Mouse (Mus musculus): ENCODE measurements around the gene Mcub. TPM values are rescaled to one million over a fixed set of nuclear protein-coding genes. Genes with fewer than 3 reads are reported as not detected.

Mcub gene
- total RNA-seq, 1 experiment from 2014 or later, result 9.3 TPM

DNA sequence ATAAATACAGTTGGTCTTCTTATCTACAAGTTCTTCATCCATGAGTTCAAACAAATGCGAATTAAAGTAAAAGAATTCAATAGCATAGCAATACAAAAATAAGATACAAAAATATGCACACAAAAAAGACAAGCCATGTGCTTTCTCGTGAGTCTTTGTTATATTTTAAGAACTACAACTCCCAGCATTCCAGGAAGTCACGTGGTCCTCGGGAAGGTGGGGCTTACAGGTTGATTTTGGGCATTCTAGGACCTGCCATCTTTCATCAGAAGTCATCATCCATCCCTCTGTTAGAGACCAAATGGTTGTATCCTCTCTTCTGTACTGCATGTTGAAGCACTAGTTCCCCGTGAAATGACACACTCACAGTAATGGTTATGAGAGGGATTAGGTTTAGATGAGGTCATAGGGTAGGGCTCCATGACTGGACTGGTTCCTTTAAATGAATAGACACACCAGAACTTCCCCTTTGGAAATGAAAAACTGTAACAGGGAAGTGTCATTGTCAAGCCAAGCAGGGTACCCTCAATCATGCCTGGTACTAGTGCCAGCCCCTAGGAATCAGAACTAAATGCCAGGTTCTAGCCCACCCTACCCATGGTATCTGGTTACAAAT lies 20.7 kb downstream of the Mcub start:
- DNase-seq, result no peak

DNA sequence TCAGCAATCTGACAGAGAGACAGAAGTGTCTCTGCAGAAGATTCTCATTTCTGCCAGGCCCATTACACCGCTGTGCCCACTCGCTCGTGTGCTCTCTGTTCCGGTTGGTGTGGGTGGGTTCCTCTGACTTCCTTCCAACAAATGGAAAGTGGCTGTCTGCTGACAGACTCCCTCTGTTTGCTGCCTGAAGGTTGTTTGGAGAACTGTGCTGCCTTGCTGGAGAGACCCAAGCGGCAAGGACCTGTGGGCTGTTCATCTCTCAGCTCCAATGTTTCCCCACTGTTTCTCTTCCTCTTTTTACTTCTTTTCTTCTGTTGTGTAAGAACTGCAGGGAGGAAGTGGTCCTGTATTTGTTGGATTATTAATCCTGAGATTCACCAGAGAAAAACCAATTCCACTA lies 21.6 kb downstream of the Mcub start:
- no peak for DNase-seq

- no peak for DNase-seq
Measured at GRCm38 (mm10) chr3:129946217-129946914, 23.6 kb downstream of the Mcub start.

DNA sequence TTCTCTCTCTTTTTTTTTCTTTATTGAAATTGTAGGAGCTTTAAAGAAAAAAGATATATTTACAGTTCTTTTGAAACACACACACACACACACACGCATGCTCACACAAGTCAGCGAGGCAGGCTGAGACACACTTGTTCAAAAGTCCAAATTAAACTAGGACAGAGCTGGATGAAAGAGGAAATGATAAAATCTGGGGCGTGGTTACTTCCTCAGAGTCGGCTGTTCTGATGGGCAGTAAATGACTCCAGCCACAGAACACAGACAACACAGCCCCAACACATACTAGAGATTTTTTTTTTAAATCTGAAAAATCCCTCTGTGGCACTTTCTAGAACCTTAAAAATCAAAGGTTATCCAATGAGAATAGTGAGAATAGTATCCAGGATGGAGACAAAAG lies 26.2 kb downstream of the Mcub start:
- no peak for DNase-seq

DNA sequence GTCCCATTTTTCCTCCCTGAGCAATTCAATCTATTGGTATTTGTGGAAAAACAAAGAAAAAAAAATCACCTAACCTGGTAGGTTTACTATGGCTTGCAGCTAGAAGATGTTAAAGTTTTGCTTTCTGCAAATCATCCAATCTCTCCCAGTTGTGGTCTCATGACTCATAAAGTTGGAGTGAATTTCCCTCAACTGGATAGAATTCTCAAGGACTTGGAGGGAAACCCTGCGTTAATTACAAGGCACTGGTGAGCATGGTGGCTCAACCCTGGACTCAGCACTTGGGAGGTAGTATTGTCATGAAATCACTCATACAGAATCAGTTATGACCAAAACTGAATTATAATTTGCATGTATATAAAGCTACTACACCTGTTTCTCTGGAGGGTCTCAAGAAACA lies 28.7 kb downstream of the Mcub start:
- no peak for DNase-seq

DNA sequence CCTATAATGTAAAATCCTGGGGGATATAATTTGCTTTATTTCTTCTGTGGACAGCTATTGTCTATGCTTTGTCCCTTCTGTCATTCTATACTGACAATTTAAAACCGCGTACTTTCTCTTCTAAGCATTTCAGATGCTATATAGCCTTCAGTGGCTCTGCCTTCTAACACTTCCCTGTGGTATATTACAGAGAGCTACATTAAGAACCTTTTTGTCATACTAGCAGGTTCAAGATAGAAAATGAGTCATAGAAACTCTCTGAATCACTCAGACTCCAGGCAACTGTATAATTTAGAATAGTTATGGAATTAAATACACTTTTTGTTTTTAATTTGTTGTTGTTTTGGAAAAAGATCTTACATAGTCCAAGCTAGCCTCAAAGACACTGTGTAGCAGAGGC lies 29.2 kb downstream of the Mcub start:
- no peak for DNase-seq

- DNase-seq, result no peak
Measured at GRCm38 (mm10) chr3:129939058-129939457, 30.9 kb downstream of the Mcub start.

- peak; percentile 61 for DNase-seq
Measured at GRCm38 (mm10) chr3:129937848-129938247, 32.2 kb downstream of the Mcub start.

DNA sequence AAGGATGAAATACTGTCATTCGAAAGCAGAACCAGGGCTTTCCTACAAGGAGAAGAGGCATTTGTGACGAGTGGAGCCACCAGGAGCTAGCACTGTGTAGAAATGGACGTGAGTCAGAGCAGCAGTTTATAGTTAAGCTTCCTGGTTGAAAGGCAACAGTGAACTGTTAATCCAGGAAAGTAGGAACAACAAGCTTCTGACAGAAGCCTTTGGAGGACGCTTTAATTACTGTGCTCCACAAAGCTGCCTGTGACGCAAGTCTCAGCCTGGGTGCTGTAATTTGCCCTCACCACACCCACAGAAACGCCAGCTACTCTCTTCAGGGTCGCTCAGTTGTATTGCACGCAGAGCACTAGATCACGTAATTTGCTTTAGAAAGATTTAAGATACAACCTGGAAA lies 33.4 kb downstream of the Mcub start:
- DNase-seq, result peak; percentile 35

DNA sequence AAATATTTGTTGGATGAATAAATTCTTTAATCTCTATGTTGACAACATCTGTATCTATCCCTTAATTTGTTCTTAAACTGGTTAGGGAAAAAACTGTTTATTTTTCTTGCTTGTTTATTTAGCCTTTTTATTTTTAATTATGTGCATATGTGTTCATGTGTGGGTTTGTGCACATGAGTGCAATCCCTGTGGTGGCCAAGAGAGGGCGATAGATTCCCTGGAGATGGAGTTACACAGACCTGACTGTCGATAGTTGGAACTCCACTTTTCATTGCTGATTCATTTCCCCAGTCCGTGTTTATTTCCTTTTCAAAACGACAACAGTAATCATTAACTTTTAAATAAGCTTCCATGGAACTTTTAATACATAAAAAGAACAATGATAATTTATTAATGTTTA lies 37.6 kb downstream of the Mcub start:
- DNase-seq, result peak; percentile 37

GRCm38 (mm10) chr3:129930213-129930778 lies 39.7 kb downstream of the Mcub start:
- peak; percentile 62 for DNase-seq

DNA sequence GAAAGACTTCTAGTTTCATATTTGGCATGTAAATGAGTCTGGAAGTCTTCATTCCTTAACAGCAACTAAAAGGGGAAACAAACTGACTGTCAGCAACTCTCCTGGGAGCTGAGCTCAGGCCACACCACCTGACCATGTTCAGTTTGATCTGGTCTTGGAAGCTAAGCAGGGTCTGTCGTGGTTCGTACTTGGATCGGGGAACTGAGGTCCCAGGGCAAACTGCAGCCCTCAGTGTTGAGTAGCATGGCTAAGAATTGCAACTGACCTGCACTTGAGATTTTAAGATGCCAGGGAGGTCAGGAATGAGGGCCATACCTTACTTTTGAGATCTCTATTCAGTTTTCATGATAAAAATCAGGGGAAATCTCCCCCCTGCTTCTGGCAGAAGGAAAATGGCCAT lies 44.1 kb downstream of the Mcub start:
- no peak for DNase-seq

- DNase-seq, result no peak
Measured at GRCm38 (mm10) chr3:129923581-129923980, 46.4 kb downstream of the Mcub start.

DNA sequence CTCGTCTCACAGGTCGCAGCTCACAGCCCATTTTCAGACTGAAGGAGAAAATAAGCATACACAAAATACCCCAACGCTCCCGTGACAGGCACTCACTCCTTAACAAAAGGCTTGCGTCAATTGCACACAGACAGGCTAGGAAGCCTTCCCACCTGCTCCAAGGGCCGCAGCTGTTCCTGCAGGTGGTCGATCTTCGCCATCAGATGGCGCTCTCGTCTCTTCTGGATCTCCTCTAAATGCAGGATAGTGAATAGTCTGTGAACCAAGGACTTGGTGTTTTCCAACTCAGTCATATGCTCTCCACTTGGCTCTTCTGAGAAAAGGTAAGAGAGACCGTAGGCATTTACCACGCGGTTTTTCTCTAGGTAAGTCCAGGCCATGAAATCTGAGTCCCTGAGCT lies 51.6 kb downstream of the Mcub start:
- peak; percentile 80 for DNase-seq

- peak; percentile 35 for DNase-seq
Measured at GRCm38 (mm10) chr3:129917424-129917823, 52.6 kb downstream of the Mcub start.

DNA sequence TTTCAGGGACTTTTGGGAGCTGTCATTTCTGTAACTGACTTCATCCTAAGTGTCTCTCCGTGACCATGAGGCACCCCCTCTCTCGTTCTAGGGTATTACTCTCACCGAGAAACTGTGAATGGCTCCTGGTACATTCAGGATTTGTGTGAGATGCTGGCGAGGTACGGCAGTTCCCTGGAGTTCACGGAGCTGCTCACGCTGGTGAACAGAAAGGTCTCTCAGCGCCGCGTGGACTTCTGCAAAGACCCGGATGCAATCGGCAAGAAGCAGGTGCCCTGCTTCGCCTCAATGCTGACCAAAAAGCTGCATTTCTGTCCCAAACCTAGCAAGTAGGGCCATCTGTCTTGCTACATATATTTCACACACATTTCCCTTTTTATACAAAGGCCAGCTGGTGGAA lies 56.8 kb downstream of the Mcub start:
- no peak for DNase-seq

- no peak for DNase-seq
Measured at GRCm38 (mm10) chr3:129912025-129912424, 58.0 kb downstream of the Mcub start.

DNA sequence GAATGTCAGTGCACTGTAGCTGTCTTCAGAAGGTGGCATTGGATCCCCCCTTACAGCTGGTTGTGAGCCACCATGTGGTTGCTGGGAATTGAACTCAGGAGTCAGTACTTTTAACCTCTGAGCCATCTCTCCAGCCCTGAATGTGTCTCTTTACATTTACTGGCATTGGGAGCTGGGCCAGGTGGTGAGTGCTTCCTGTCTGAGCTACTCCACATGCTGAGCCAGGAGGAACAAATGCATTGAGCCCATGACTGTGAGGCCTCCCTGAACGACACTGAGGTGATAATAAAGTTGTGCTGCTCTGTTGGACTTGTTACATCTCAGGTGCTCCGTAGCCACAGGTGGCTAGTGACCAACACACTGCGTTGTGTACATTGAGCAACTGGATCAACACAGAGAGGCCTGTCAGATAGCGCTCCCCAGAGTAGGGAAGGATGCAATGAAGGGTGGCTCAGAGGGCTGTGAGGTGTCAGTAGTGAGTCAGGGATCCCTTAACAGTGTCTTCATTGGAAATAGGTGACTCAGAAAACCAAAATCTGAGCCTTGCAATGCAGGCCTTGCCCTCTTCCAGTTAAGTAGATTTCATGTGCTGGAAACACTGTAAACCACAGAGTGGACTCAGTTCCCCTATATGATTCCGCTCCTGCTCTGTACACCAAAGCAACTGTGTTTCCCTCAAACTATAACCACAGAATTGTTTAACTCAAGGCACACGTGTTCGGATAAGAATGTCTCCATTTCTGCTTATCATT lies 65.4 kb downstream of the Mcub start:
- DNase-seq, result peak; percentile 23

- DNase-seq, result no peak
Measured at GRCm38 (mm10) chr3:129903866-129904265, 66.1 kb downstream of the Mcub start.

GRCm38 (mm10) chr3:129903369-129903768 lies 66.6 kb downstream of the Mcub start:
- DNase-seq, result no peak

DNA sequence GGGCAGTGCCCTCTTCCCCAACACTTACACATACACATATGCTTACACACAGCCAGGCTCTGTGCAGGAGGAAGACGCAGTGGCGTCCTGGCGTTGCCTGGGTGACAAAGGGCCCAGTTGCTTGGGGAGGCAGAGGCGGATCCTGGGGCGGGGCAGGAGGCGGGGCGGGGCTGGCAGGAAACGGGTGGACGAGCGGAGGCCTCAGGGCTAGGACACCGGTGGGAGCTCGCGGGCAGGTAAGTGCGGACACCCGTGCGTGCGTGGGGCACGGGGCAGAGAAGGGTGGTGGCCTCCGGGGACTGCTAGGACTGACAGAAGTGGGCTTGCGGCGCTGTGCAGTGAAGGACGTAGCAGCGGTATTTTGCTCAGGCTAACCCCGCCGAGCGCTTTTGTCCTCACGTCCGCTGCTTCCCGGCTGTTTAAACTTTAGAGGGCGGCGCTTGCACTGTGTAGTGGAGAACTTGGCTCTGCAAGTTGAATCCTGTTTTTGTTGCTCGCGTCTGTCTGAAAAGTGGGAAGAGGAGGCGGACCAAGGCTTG lies 68.7 kb downstream of the Mcub start, which contains the start of gene Casp6:
Gene Casp6, plus strand, starts transcription at position 155 of the 539 bp plus-strand sequence.
- DNase-seq, result peak; percentile 94

DNA sequence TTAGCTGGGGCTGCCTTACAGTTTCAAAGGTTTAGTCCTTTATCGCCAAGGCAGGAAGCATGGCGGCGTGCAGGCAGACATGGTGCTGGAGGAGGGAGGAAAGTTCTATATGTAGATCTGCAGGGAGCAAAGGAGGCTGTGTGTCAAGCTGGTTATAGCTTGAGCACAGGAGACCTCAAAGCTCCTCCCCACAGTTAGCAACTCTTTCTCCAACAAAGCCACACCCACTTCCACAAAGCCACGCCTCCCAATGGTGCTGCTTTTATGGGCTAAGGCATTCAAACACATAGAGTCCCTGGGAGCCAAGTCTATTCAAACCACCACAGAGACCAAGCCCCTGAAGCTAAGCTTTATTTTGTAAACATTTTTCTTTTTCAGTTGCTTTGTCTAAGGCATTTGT lies 71.1 kb downstream of the Mcub start:
- no peak for DNase-seq

DNA sequence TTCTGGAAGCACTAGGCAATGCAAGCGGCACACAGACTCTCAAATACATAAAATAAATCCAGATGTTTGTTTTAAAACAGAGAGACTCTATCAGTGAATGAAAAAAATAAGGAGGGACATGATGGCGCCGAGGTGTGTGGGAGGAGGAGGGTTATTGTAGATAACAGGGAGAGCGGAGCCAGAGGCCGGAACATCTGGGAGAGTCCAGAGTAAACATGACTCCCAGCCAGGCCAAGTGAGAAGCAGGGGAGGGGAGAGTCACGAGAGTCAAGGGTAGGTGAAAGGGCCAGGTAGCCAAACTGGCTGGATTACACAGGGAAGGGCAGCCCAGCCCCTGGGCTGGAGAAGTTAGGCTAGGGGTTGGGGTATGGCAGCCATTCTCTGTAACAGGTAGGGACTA lies 73.4 kb downstream of the Mcub start:
- no peak for DNase-seq
